Mouse (Mus musculus) right cerebral cortex, postnatal 4 days (tissue): Measurements from ENCODE around the gene Itpr2.

Experiments
- DNase-seq: peaks from one replicate; pipeline ENCODE4 v3.0.0-alpha.2; 2022

The Itpr2 gene

DNA sequence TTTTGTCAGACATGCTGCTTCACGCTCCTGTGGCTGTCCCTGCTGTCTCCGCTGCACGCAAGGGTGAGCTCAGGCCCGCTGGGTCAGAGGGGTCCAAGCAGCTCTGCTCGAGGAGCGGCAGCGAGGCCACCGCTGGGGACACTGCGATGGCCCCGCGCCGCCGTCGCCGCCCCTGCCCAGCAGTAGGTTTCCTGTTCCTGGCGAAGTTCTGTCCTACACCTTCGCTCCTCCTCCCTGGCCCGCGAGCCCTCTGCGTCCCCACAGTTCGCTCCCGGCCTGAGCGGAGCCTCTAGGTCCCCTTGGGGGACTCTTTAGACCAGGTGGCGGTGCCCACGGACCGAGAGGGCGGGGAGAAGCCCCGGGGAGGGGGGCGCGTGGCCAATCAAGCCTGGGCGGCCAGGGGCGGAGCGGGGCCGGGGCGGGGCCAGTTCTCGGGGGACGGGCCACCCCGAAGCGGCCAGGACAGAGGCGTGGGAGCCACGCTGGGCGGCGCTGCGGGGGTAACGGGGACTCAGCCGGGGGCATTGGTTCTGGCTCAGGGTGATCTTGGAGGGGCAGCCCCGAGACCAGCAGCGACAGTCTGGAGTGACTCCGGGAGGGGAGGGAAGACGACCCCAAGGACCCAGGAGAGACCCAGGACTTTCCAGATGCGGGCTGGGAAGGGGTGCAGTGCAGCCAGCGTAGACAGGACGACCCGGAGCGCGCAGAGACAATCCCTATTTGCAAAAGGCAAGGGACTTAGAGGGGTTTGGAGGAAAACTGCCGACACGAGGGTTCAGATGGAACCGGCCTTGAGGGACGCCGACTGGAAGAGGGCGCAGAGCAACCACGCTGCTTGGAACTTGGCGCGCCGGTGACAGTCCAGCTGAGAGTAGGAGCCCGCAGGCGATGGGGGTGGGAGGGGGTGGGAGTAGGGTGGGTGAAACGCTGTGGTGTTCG is at the start of gene Itpr2:
Itpr2 (minus strand) TSS at position 358 of the 939 bp plus-strand sequence.
- peak; percentile 74 for DNase-seq

DNA sequence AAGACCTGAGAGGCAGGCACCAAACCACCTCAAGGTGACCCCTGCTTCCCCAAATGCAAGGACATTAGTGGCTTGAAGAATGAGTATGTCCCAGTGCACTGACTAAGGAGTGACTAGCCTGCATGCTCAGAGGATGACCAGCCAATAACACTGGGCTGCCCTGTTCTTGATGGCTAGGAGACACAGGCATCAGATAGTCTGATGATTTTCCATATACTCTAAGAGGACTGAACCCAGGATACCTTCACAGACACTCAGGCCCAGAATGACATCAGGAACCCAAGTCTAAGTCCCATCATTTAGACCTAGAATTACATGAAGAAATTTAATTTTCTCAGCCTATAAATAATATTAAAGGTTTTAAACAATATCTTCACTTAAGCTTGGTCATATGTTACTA is 49.3 kb upstream of the Itpr2 start:
- DNase-seq = no peak

DNA sequence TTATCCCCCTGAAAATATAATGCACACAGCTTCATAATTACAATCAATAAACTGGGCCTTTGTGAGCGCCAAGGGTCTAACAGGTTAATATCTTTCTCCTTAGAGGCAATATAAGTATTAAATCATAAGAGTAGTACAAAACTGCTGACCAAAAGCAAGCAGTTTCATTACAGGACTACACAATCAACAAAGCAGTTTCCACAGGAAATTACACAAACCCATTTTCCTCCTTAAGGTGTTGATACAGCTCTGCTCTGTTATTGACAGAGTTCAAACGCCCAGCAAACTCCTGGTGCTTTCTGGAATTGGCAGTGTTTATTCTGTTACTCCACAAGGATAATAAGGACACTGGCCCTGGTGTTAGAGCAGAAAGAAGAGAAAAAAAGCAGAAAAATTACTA is 48.4 kb upstream of the Itpr2 start:
- DNase-seq = no peak

- no peak for DNase-seq
Observed at GRCm38 (mm10) chr6:146545289-146545865, 43.4 kb upstream of the Itpr2 start.

DNA sequence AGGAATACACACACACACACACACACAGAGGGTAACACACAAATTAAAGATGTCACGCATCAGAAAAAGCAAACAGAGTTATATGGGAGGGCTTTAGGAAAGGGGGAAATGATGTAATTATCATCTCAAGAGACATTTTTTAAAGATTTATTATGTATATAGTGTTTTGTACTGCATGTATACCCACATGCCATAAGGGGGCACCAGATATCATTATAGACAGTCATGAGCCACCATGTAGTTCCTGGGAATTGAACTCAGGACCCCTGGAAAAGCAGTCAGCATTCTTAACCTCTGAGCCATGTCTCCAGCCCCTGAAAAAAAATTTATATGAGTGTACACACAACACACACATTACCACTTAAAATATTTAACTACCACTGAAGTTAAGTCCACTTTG is 42.6 kb upstream of the Itpr2 start:
- no peak for DNase-seq

DNA sequence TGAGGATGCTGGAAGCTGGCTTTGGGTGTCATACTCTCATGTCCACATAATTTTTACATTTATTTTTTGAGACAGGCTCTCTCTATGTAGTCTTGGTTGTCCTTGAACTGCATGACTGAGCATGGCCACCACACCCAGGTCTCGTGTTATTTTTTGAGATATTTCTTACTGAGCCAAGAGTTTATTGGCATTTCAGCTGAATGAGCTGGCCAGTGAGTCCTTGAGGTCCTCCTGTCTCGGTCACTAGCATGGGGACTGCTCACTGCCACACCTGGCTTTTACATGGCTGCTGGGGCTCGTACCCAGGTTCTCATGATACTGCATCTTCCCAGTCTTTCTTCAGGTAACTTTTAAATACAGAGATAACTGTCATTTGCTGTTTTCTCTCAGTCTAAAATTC is 38.4 kb upstream of the Itpr2 start:
- no peak for DNase-seq

GRCm38 (mm10) chr6:146538661-146539060 is 36.6 kb upstream of the Itpr2 start:
- DNase-seq = no peak

DNA sequence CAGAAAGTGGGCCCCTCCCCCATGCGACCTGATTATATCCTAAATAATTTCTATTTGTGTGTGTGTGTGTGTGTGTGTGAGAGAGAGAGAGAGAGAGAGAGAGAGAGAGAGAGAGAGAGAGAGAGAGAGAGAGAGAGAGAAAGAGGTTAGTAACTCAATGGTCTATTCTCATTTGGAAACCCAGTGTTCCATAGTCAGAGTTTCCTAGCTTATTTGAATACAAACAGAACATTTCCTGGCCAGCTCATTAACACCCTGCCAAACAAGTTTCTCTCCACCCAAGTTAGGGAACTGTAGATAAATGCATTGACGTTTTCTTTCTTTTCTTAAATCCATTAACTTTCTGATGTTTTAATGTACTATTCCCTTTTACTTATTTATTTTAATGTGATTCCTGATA is 36.0 kb upstream of the Itpr2 start:
- no peak for DNase-seq

DNA sequence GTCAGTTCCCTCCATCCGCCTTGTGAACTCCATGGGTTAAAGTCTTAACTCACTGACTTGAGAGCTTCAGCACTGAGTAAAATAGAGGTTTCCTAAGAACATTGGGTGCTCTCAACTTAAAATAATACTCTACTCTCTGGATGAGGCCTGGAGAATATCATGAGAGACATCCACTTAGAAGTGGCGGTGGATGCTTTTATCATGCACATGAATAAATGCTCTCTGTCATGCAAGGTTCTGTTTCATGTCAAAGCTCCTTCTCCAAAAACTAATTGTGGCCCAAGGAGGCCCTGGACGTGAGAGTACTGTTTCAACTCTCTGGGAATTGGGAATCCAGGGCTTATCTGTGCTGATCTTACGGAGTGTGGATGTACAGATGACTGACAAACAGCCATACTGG is 35.1 kb upstream of the Itpr2 start:
- no peak for DNase-seq

DNA sequence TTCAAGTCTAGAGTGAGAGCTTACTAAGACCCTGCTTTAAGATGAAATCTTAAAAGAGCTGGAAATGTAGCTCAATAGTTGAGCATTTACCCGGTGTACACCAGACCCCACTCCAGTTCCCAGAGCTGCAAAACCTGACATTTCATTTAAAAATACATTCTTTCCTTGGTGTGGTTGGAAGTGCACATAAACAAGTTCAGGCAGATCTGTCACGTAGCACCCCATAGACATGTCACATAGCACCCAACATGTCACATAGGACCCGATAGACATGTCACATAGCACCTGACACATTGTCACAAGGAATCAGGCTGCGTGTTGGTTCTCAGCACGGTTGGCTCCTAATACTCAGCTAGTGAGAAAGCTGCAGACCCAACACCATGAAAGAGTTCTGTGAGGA is 33.5 kb upstream of the Itpr2 start:
- no peak for DNase-seq

- no peak for DNase-seq
Observed at GRCm38 (mm10) chr6:146533146-146533545, 31.1 kb upstream of the Itpr2 start.

DNA sequence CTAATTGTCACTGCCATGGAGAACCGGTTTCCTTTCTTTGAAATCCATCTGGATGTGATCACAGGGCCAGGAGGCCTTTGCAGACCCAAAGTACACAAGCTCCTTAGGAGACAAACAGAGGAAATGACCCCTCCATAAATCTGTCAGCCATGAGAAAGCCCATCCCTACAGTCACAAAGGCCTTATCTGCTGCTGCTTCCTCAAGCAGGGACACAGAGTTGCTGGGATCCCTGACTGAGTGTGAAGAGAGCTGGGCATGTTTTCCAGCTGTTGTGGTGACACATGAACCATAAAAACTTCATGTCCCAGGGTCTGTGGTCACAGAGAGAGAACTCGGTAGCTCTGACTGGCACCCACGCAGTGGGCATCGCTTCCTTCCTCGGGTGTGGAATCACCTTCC is 28.7 kb upstream of the Itpr2 start:
- no peak for DNase-seq

- no peak for DNase-seq
Observed at GRCm38 (mm10) chr6:146530363-146530762, 28.3 kb upstream of the Itpr2 start.

- DNase-seq = no peak
Observed at GRCm38 (mm10) chr6:146527537-146527936, 25.5 kb upstream of the Itpr2 start.

GRCm38 (mm10) chr6:146525500-146525899 is 23.5 kb upstream of the Itpr2 start:
- DNase-seq = no peak

GRCm38 (mm10) chr6:146521456-146522245 is 19.6 kb upstream of the Itpr2 start:
- DNase-seq = no peak

- DNase-seq = no peak
Observed at GRCm38 (mm10) chr6:146519019-146519418, 17.0 kb upstream of the Itpr2 start.

DNA sequence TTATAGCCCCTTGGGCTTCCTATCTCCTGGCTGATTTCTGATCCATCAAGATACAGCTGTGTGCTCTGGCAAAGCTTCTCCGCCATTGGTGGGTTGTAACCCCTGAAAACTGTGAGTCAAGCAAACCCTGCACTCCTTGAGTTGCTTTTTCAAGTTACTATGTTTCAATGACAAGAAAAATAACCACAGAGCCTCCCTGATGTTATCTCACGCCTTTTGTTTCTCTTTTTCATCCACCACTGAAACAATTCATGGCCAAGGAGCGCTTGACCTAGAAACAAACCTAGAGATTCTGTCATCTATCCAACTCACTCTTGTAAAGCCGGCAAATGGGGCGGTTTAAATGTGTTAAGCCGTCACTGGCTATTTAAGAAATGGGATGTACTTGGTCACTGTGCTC is 13.9 kb upstream of the Itpr2 start:
- DNase-seq = no peak

GRCm38 (mm10) chr6:146514531-146514948 is 12.5 kb upstream of the Itpr2 start:
- DNase-seq = no peak

- DNase-seq = no peak
Observed at GRCm38 (mm10) chr6:146513899-146514298, 11.9 kb upstream of the Itpr2 start.

DNA sequence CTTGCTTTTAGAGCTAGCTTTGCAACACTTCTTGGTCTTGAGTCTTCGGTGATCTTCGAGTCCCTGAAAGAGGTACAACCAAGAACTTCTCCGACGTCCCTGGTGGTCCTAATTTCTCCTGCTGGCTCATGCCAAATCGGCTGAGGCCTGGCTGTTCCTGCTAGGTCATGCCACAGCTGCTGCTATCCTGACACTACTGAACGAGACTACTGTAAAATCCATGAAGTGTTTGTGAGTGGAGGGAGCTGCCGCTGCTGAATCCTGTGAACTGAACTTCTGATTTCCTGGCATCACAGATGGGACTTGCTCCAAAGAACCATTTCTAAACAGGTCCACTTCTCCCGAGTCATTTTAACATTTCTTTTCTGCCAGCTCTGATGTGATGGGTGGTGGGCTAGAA is 11.4 kb upstream of the Itpr2 start:
- no peak for DNase-seq

- no peak for DNase-seq
Observed at GRCm38 (mm10) chr6:146511511-146511910, 9.5 kb upstream of the Itpr2 start.

GRCm38 (mm10) chr6:146509891-146510290 is 7.9 kb upstream of the Itpr2 start:
- DNase-seq = no peak

GRCm38 (mm10) chr6:146504459-146504858 is 2.4 kb upstream of the Itpr2 start:
- no peak for DNase-seq
